Mouse (Mus musculus) C2C12 (cell line): ENCODE measurements around the gene P2ry1. TPM values are rescaled to one million over a fixed set of nuclear protein-coding genes. Genes with fewer than 3 reads are reported as not detected.

Source experiments
- H3K27me3 ChIP-seq: one replicate; pipeline ENCODE4 v1.6.1; 2011; ENCODE audit not compliant: control insufficient read depth, insufficient read depth, insufficient read length
- H3K36me3 ChIP-seq: one replicate; pipeline ENCODE4 v1.6.1; 2011; ENCODE audit not compliant: control insufficient read depth, insufficient read depth
- H3K4me3 ChIP-seq: one replicate; pipeline ENCODE4 v1.5.1; 2011; ENCODE audit warnings: mild to moderate bottlenecking, control low read depth; ENCODE audit not compliant: poor library complexity, insufficient read depth, severe bottlenecking
- H3K79me2 ChIP-seq: one replicate; pipeline ENCODE4 v1.6.1; 2011; ENCODE audit not compliant: control insufficient read depth, insufficient read depth
- H3K79me3 ChIP-seq: one replicate; pipeline ENCODE4 v1.6.1; 2011; ENCODE audit warnings: low read depth, control low read depth
- H3ac ChIP-seq: one replicate; pipeline ENCODE3; 2011; ENCODE audit warnings: low read depth; ENCODE audit not compliant: control insufficient read depth, insufficient read length
- CEBPB ChIP-seq: IDR thresholded peaks from one replicate; pipeline ENCODE4 v1.6.1; 2011; ENCODE audit warnings: low read depth, mild to moderate bottlenecking, control low read depth, moderate library complexity
- CTCF ChIP-seq: IDR thresholded peaks from one replicate; pipeline ENCODE4 v1.5.1; 2011; ENCODE audit not compliant: control insufficient read depth, insufficient read depth, insufficient read length
- FOSL1 ChIP-seq: IDR thresholded peaks from one replicate; pipeline ENCODE4 v1.8.0; 2011; ENCODE audit warnings: mild to moderate bottlenecking, low read length; ENCODE audit not compliant: poor library complexity, insufficient read depth, severe bottlenecking
- MAX ChIP-seq: IDR thresholded peaks from one replicate; pipeline ENCODE4 v1.6.1; 2011; ENCODE audit warnings: mild to moderate bottlenecking, control low read depth
- MYOD1 ChIP-seq: IDR thresholded peaks from one replicate; pipeline ENCODE4 v1.6.1; 2011; ENCODE audit warnings: low read depth; ENCODE audit not compliant: control insufficient read depth, insufficient read length
- MYOG ChIP-seq: IDR thresholded peaks from one replicate; pipeline ENCODE4 v1.6.1; 2011; ENCODE audit not compliant: control insufficient read depth, insufficient read length; ENCODE audit errors: extremely low read depth
- USF1 ChIP-seq: IDR thresholded peaks from one replicate; pipeline ENCODE4 v1.6.1; 2011; ENCODE audit warnings: low read depth, mild to moderate bottlenecking, control low read depth, moderate library complexity
- polyA plus RNA-seq: library from polyadenylated mRNA; unstranded; fragments of >200 nt; fragmentation: generic; extraction: Trizol; gene quantifications from one replicate; pipeline ENCODE4 v1.2.1, GENCODE M21; 2012; ENCODE audit warnings: missing spikeins

Gene P2ry1
- polyA plus RNA-seq, 1 experiment: 0.04 TPM

DNA sequence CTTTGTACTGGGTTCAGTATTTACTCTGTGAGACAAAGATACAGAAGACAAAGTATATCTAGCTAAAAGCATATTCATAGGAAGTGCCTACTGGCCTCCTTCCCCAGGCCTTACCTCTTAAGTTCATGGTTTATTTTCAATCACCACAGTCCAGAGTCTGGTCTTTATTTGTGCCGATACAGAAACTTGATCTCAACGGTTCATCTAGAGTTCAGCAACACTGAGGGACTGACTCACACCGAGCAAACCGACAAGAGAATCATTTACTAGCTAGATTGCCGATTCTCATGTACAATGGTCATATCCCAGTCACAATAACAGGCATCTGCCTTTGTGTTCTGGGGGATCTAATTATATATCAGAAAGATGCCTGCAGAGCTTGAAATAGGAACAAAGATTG, 9.1 kb downstream of the P2ry1 start:
- Histone ChIP-seq H3ac (no peak overlapping the region), H3K36me3 (no peaks in the 10 kb centered on the region), H3K27me3 (no peaks in the 10 kb centered on the region), H3K79me3 (no peaks in the 10 kb centered on the region), H3K79me2 (no peaks in the 10 kb centered on the region), H3K4me3 (no peak overlapping the region)
- TF ChIP-seq MAX: no peak
- no peak for TF ChIP-seq MYOG
- TF ChIP-seq USF1: no peak
- no peak for TF ChIP-seq CEBPB
- TF ChIP-seq CTCF: no peak

DNA sequence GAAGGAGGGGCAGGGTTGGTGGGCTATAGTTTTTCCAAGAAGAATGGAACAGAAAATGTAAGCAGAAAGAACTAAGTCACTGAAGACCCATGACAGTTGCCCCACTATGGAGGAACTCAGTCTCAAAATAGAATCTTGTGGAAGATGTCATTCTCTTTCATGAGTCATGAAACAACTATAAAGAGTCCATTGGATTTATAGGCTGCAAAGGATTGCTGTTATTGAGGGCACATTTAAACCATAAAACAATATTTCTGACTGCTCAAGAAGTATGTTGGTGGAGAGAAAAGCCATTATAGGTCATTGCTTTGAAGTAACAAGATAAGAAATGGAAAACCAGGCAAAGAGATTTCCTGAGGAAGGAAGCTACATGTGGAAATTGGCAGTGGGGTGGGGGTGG, 10.0 kb downstream of the P2ry1 start:
- Histone ChIP-seq H3K79me3 (no peaks in the 10 kb centered on the region), H3K4me3 (no peak overlapping the region), H3K36me3 (no peaks in the 10 kb centered on the region), H3K27me3 (no peaks in the 10 kb centered on the region), H3K79me2 (no peaks in the 10 kb centered on the region), H3ac (no peak overlapping the region)
- TF ChIP-seq FOSL1: no peak
- no peak for TF ChIP-seq MAX

GRCm38 (mm10) chr3:61016733-61017132, 14.1 kb downstream of the P2ry1 start:
- no peaks in the 10 kb centered on the region for H3K27me3 ChIP-seq
- no peaks in the 10 kb centered on the region for H3K36me3 ChIP-seq
- H3K79me2 ChIP-seq: no peaks in the 10 kb centered on the region
- H3K79me3 ChIP-seq: no peaks in the 10 kb centered on the region
- no peak for TF ChIP-seq CTCF
- TF ChIP-seq MAX: no peak
- TF ChIP-seq CEBPB: no peak
- no peak for TF ChIP-seq MYOG
- TF ChIP-seq USF1: no peak
- TF ChIP-seq MYOD1: no peak
- no peak for TF ChIP-seq FOSL1
- no peak overlapping the region for H3K4me3 ChIP-seq
- H3ac ChIP-seq: no peak overlapping the region

DNA sequence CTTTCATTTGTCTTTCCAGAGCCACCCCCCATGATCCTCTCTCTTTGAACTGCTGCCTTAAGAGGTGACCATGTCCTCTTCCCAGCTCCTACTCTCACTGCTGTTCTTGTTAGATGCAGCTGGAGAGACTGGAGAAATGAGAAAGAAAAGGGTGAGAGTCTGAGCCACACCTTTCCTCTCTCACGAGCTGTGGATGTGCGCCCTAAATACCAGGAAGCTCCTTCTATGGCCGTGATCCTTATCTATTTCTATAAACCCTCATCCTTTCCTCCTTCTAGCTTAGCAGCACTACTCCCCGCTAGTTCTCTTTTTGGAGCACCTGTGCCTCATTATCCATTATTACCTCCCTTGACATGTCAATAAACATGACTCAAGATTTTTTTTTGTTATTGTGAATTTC, 29.5 kb downstream of the P2ry1 start:
- H3K36me3 ChIP-seq: no peaks in the 10 kb centered on the region
- H3K79me2 ChIP-seq: no peaks in the 10 kb centered on the region
- H3ac ChIP-seq: no peak overlapping the region
- H3K79me3 ChIP-seq: no peaks in the 10 kb centered on the region
- TF ChIP-seq CTCF (no peak), CEBPB (no peak), USF1 (no peak)
- no peak overlapping the region for H3K4me3 ChIP-seq
- no peaks in the 10 kb centered on the region for H3K27me3 ChIP-seq

DNA sequence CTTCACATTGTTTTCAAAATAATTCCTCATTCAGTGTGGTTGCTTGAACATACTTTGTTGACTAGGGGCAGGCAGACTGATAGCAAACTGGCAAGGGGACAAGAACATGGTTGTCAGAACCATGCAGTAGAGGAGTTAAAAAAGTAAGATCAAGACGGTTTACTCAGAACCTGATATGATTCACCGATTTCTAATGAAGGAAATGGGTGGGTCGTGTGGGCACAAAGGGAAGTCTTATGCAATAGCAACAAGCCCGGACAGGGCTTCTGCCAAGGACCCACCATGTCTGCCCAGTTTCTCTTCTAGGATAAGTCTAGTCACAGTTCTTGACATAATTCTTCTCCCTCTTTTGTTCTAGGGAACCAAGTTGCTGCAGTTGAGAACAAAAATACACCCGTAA, 33.0 kb downstream of the P2ry1 start:
- Histone ChIP-seq H3K79me3 (no peaks in the 10 kb centered on the region), H3K4me3 (no peak overlapping the region), H3K27me3 (no peaks in the 10 kb centered on the region), H3ac (no peak overlapping the region), H3K36me3 (no peaks in the 10 kb centered on the region), H3K79me2 (no peaks in the 10 kb centered on the region)
- TF ChIP-seq MAX (no peak), CEBPB (no peak), USF1 (no peak), MYOD1 (no peak), FOSL1 (no peak), MYOG (no peak), CTCF (no peak)

DNA sequence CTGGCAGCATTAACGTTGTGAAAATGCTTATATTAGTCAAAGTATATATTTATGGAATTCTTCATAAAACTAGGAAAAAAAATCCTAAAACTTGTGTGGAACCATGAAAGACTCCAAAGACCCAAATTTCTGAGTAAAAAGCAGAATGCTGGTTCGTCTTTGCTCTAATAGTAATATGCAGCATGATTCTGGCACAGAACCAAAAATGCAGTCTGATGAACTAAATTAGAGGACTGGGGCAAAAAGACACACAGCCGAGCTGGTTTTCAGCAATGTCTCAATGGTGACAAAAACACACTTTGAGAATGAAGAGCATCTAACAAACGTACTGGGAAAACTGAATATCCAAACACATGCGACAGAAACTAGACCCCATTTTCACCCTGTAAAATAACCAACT, 37.3 kb downstream of the P2ry1 start:
- no peak for TF ChIP-seq MYOD1
- no peak for TF ChIP-seq MAX
- TF ChIP-seq FOSL1: no peak
- no peak for TF ChIP-seq CEBPB
- no peak for TF ChIP-seq USF1
- TF ChIP-seq CTCF: no peak
- TF ChIP-seq MYOG: no peak
- H3K27me3 ChIP-seq: no peaks in the 10 kb centered on the region

More for the DNA sequence above, 37.3 kb downstream of the P2ry1 start:
- Histone ChIP-seq H3K79me3 (no peaks in the 10 kb centered on the region), H3K4me3 (no peak overlapping the region), H3K79me2 (no peaks in the 10 kb centered on the region), H3ac (no peak overlapping the region), H3K36me3 (no peaks in the 10 kb centered on the region)
